Mouse (Mus musculus): Measurements from ENCODE around the gene Ccdc85c.

Ccdc85c gene

GRCm38 (mm10) chr12:108179321-108180266 lies 95.6 kb downstream of the Ccdc85c start, which contains the start of gene Ccnk:
Gene Ccnk (plus strand): TSS chr12:108179579.
- peak; percentile 98 for DNase-seq (ENCODE audit: low read depth, low spot score)

- no peak for DNase-seq (ENCODE audit: low read depth, low spot score)
Observed at GRCm38 (mm10) chr12:108179246-108179320, 96.1 kb downstream of the Ccdc85c start, which contains the start of gene Setd3. Gene Setd3 (minus strand): TSS chr12:108179314.

- peak; percentile 59 for DNase-seq (ENCODE audit: low read depth, low spot score)
Observed at GRCm38 (mm10) chr12:108178331-108179245, 96.6 kb downstream of the Ccdc85c start.

DNA sequence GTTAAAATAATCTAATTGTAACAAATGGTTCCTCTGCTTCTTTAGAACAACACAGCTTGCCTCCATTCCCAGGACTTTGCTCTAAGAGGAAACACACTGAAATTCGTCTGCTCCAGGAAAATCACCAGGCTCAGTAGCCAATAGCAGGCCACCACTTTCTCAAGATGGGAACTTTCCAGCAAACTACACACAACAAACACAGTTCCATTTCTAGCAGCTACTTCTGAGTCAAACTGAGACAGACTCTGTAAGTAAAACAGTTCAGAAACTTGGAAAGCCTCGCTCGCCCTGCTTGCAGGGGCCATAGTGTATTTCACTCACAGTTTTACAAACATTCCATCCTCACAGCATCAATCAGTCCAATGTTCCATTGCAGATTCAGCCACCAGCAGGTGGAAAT lies 98.9 kb downstream of the Ccdc85c start:
- DNase-seq (ENCODE audit: low read depth, low spot score), result no peak

DNA sequence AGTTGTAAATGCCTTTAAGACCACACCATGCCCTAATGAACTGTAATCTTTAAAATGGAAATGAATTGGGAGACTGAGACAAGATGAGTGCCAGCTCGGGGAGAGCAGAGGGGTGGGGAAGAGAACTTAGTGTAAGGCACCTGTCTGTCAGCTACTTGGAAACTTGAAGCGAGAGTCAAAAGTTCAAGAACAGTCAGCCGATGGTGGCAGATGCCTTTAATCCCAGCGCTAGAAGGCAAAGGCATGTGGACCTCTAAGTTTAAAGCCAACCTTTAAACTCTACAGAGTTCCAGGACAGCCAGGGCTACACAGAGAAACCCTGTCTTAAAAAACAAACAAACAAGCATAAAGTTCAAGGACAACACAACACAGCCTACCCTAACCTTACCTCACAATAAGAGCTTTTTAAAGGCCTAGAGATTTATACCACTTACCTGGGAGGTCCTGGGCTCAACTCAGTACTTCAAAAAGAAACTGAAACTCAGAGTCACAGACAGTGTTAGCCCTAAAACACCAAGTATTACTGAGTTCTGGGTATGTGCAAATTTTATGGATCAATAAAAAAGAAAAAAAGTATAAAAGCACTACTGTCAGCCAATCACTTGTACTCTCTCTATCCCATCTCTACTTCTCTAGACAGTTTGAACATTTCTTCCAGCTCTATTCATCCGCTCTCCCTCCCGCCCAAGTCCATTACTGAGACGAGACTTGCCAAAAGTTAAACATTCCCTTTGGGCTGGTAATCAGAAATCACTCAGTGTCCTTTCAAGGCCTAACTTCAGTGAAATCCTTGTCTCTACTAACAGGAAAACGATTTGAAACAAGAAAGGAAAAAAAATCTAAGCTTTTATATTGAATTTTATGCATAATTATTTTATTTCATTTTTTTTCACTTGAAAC lies 100.4 kb downstream of the Ccdc85c start:
- no peak for DNase-seq (ENCODE audit: low read depth, low spot score)

DNA sequence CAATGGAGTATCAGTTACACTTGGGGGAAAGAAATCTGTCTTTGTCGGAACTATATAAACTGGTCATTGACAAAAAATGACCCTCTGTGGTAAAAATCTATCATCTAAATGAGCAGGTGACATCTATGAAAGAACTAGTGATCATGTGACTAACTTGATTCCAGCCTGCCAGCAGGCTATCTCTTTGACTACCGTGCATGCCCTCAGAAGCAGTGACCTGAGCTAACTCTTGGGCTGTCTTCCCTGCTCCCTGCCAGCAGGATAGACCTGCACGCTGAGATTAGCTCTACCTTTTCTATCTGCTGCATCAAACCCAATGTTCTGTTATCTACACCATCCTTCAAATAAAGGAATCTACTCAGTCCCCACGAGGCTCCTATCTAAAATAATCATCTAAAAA lies 102.6 kb downstream of the Ccdc85c start:
- DNase-seq (ENCODE audit: low read depth, low spot score), result no peak

- no peak for DNase-seq (ENCODE audit: low read depth, low spot score)
Observed at GRCm38 (mm10) chr12:108171336-108171735, 103.9 kb downstream of the Ccdc85c start.

DNA sequence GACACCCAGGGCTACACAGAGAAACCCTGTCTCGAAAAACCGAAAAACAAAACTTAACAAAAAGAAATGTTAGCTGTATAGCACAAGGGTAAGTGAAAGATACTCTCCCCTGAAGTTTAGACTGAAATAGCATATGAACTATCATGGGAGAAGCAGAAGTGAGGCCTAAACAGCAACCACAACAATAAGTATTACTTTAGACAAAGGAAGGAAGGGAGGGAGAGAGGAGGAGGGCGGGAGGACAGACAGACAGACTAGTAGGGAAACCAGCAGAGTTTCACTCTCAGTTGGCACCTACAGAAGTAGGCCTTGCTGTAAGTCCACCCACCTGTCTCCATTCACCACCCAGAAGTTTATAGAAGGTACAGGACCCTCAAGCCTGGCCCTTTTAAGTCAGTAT lies 104.8 kb downstream of the Ccdc85c start:
- no peak for DNase-seq (ENCODE audit: low read depth, low spot score)

- no peak for DNase-seq (ENCODE audit: low read depth, low spot score)
Observed at GRCm38 (mm10) chr12:108168909-108169308, 106.3 kb downstream of the Ccdc85c start.

- no peak for DNase-seq (ENCODE audit: low read depth, low spot score)
Observed at GRCm38 (mm10) chr12:108163706-108164105, 111.5 kb downstream of the Ccdc85c start.

DNA sequence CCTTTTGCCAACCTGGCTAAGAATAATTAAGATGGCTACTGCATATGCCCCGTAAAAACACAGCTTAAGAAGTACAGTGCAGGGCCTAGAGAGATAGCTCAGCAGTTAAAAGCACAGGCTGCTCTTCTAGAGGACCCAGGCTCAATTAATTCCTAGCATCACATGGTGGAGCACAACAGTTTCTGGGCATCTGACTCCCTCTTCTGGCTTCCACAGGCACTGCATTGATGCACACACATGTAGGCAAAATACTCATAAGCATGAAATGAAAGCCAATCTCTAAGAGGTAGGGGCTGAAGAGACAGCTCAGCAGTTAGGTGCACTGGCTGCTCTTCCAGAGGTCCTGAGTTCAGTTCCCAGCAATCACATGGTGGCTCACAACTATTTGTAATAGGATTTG lies 113.2 kb downstream of the Ccdc85c start:
- no peak for DNase-seq (ENCODE audit: low read depth, low spot score)

GRCm38 (mm10) chr12:108159863-108160262 lies 115.4 kb downstream of the Ccdc85c start:
- no peak for DNase-seq (ENCODE audit: low read depth, low spot score)

Measured in c-Kit-negative CD71-positive TER-119-positive erythroid progenitor cells, embryonic 14.5 days (primary cell).